Mouse (Mus musculus): ENCODE data around the gene Lrig3.

Lrig3 gene

DNA sequence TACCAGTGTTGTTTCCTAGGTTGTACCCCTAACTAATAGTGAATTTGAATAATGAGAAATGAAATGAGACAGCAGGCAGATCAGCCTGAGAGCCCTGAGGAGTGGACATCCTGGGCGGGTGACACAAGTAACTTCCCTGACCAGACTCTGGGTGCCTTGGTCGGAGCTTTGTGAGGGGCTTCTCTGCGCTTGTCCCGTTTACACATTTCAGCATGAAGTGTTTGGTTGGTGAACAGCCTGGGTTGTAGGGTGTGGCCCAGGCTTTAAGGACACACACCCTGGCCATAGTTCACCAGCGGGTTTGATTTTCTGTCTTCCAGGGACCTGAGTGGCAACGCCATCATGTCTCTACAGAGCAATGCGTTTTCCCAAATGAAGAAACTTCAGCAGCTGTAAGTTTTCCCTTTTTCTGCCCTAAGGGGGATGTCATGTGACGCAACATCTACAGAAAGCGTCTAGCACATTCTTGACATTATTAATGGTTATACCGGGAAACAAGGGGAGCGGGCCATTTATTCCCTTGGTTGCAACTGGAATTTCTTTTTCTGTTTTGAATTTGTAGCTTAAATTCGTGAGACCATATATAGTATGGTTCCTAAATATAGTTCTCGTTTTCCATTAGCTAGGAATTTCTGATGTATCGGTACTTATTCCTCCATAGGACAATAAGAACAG, 36.2 kb downstream of the Lrig3 start:
- DNase-seq (ENCODE audit: low read depth, low spot score), result no peak

DNA sequence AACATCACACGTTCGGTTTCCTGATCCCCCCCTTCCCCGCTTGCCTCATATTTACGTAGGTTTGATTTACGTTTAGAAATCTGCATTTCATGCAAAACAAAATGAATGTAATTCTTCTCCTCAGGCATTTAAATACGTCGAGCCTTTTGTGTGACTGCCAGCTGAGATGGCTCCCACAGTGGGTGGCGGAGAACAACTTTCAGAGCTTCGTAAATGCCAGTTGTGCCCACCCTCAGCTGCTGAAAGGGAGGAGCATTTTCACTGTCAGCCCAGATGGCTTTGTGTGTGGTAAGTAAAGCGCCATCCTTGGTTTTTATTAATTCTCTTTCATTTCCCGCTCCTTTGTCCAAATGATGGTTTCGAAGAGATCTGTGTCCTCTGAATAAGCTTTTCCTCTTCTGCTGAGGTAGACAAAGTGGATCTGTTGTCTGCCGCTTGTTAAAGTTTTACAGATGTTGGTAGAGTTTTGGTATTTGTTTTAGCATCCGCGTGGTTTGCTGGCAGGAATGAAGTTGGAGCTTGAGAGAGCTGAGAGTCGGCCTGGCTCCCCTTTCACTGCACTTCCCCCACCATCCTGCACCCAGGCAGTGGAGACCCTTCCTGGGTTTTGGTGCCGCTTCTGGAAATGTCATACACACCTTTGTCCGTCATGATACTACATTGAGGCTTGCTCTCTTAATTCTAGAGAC, 37.0 kb downstream of the Lrig3 start:
- no peak for DNase-seq (ENCODE audit: low read depth, low spot score)

DNA sequence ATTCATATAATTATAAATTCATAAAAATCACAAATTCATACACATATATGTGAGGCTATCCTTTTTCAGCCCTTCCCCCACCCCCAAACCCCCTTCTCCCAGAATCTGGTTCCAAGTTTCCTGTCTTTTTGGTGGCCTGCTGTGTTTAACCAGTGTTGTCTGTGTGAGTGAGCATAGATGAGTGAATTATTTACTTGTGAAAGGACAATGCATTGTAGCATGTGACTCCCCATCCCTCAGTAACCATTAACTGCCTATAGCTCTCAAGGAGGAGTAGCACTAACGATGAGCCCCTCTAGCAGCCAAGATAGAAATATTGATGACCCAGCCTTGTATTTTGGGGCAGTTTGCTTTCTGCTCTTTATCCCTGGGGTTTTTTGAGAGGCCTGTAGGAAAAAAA, 37.9 kb downstream of the Lrig3 start:
- DNase-seq (ENCODE audit: low read depth, low spot score), result no peak

DNA sequence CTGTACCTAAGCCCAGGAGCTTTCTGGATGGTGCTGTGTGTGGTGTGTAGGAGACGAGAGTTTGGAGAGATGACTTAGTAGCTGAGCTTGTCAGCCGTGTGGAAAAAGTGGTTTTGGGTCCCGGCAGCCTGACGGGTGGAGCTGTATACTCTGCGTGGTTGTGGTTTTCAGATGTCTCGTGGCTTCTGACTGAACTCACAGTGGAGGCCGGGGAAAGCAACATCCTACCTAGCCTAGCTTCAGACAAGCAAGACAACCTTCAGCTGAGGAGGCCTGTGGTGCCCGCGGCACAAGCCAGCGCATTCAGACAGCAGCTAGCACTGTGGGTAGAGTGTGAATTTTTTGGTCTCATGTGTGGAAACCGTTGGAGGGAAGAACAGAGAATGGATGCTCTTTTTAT, 47.7 kb downstream of the Lrig3 start:
- DNase-seq (ENCODE audit: low read depth, low spot score), result no peak

DNA sequence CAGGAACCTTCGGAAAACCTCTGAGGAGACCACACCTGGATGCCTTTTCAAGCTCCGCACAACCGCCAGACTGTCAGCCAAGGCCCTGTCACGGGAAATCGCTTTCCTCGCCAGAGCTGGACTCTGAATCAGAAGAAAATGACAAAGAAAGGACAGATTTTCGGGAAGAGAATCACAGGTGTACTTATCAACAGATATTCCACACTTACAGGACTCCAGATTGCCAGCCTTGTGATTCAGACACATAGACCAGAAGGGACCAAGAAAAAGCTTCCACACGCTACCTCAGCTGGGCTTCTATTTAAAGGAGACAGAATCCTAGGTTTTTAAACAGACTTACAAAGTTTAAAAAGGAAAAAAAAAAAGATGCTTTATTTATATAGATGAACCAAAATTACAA, 48.7 kb downstream of the Lrig3 start:
- DNase-seq (ENCODE audit: low read depth, low spot score), result no peak

DNA sequence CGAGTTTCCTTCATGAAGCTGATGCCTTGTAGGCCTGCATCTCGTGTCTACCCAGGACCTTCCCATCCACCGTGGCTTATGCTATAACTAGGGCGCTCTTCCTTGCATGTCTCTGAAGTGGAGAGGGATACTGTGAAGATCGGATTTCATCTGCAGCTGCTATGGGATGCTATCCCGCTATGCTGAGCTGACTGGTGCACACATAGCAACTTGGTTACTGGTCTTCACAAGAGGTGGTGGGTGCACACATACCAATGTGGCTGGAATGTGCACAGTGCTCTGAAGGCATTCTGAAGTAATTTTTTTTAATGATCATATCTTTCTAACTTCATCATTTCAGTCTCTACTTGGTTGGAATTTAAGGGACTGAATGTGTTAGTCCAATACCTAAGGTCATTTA, 49.7 kb downstream of the Lrig3 start:
- DNase-seq (ENCODE audit: low read depth, low spot score), result no peak

DNA sequence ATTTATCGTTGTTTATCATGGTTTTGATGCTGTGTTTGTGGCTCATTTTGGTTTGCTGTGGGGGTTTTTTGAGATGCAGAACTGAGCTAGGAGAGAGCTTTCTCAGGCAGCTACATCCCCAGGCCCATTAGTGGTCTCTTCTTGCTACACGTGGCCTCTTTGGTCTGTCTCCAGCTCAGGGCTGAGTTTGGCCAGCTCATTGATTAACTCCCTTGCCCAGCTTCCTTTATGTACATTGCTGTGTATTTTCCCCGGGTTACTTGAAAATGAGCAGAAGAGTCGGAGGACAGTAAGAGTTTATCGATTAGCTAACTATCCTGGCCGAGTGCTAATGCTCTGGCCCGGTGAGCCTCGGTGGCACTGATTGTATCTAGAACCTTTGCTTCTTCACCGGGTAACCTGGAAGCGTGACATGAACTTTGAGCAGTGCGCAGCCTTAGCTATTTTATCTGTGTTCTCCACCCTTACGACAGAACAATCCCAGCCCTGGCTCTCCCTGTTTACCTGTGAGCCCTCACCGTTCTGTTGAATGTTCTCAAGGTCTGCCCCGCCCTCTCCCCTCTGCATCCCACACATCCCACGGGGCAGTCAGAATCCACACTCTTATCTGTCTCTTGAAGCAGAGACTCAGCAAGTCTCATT, 53.5 kb downstream of the Lrig3 start:
- DNase-seq (ENCODE audit: low read depth, low spot score), result no peak

DNA sequence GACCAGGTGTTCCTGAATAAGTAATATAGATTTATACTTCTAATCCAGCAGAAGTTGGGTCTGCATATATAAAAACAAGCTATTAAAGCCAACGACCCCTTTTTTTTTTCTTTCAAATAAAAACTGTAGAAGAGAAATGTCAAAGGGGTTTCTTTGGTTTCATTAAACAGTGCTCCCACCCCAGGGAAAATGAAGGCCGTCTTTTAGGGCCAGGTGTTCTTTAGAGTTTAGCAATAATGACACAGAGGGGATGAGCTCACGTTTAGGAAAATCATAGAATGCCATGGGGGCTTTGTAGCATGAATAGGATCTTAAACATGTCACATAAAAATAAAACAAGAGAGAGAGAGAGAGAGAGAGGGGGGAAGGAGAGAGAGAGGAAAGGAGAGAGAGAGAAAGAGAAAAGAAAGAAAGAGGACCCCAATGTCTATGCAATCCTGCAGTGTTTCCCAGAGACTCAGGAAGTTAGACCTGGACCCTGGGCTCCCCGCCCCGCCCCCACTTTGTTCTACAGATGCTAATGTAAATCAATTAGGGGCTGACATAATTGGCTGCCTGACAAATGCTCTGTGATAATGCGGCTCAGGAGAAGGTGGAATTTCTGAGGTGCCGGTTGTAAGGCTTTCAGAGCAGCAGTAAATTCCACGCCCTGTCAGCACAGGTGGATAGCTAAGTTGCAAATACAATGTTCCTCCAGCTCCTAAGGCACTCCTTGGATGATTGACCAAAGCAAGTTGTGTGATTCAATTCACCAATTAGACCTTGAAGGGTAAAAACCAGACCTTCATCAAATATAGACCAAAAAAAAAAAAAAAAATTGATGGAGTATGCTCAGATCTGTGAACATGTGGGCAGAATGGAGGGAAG, 62.8 kb downstream of the Lrig3 start:
- DNase-seq (ENCODE audit: low read depth, low spot score), result no peak

DNA sequence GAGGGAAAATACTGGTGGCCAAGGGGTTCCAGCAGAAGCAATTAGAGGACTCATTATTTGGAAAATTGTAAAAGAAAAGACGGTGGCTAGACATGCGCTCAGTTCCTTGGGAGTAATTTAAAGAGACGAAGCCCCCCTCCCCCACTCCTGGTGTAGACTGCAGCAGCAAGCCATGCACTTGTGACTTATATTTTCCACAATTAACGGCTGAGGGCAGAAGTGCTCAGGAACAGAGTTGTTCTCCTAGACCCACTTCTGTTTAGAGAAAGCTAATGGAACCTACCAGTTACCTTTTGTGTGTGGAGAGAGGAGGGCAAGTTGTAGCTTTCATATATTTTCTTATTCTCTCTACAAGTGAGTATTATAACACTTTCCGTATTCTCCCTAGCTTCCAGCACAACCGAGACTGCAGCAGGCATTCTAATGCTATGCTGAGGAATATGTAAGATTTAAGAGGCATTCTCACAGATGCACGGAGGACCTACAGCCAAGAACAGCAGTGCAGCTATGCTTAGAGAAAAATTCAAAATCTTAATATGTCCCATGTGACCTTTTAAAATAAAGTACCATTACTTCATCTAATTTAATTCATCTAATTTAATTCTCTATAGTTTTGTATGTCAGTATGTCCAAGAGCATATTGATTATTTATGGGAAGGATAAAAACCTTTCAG, 63.6 kb downstream of the Lrig3 start:
- DNase-seq (ENCODE audit: low read depth, low spot score), result no peak

DNA sequence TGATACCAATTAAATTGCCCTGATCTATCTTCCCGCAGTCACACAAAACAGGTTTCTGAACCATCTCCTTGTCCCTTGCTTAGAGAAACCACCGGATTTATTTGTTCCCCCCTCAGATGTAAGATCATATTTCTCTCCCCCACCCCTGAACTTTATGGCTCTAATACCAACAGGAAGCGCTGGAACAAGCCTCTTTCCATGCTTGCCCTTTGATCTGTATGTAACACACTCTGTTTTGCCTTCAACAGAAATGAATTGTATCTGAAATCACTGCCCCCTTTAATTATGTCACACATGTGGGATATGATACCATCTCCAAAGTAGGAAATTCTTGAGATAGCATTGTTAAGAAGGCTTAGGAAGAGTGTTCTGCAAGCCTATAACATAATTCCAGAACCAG, 90.9 kb downstream of the Lrig3 start:
- DNase-seq (ENCODE audit: low read depth, low spot score), result no peak

DNA sequence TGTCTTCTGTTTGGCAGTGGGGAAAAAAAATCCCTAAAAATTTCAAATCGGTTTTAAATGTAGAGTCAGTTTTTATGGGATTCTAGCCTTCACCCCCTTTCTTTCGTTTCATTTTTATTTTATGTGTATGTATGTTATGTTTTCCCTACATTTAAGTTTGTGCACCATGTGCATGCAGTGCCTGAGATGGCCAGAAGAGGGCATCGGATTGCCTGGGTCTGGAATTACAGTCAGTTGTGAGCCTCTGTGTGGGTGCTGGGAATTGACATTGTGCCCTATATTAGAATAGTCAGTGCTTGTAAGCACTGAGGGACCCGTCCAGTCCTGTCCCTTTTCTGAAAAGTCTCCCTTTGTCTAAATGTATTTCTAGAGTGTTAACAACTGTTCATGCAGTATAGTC, 96.8 kb downstream of the Lrig3 start:
- no peak for DNase-seq (ENCODE audit: low read depth, low spot score)
